In the genomic region with DNA sequence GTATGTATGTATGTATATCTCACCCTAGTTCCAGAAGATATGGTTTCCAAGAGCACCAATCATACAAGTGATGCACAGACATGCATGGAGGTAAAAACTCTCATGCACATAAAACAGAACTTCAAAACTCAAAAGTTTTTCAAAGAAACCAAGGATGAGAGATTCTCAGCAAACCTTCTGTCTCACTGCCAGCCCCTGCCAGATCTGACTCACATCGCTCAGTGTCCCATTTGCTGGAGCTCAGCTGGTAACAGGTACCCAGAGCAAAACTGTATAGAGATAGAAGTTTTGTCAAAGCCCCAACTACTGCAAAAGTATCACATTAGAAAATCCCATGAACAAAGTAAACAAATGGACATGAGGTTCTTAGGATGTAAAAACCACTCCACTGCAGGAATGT, we compare ENCODE assay signal across 18 mouse cellular contexts.
A peak's percentile ranks its signal among the peaks of the same experiment; 100 is the strongest.
DNase-seq lines count a peak whose midpoint lies in the region; ATAC-seq lines count a peak whose summit lies in the region.
"Had no signal": no experiment of that assay in that cellular context is flagged by ENCODE, and none has a peak within 500 bp of the region (broad histone marks: within the 10 kb centered on the region; RNA-seq: fewer than 3 reads in every experiment).

No protein-coding gene starts in this region.

- DNase-seq in frontal cortex, postnatal 36 days (ENCODE audit: low spot score in 2 of 2): no peak
- DNase-seq in brain, adult 2 months (ENCODE audit: low read depth, low spot score): peak; percentile 50
- DNase-seq in heart, adult 11 months: no peak
- DNase-seq: adrenal gland, adult 2 months; adrenal gland, adult 8-10 months; adrenal gland, postnatal 10 days; adrenal gland, postnatal 14 days; adrenal gland, postnatal 25 days; adrenal gland, postnatal 36 days; B cell, adult 2 months; cerebellum, adult 11 months; cerebellum, adult 11-12 months; cerebellum, adult 18-20 months; cerebellum, adult 2 months had no signal

- peak; percentile 48; the same call in 1 of the 2 replicates for ATAC-seq in frontal cortex, adult (ENCODE audit: low TSS enrichment)
- ATAC-seq: activated CD4-positive, CD25-positive, alpha-beta regulatory T cell, adult 4 months; CD4-positive, CD25-positive, alpha-beta regulatory T cell, adult 4 months; Patski had no signal
